Mouse (Mus musculus) G1E (cell line): ENCODE measurements around the gene Rasef.

Source experiments
- CTCF ChIP-seq: IDR thresholded peaks from 2 replicates; pipeline ENCODE4 v1.5.1; 2012; ENCODE audit warnings: low read depth, low read length, inconsistent platforms, mixed read lengths
- GATA1 ChIP-seq: IDR thresholded peaks from 2 replicates; pipeline ENCODE4 v1.6.1; 2012; ENCODE audit warnings: borderline replicate concordance, low read length, inconsistent platforms, mixed read lengths
- GATA2 ChIP-seq: IDR thresholded peaks from 2 replicates; pipeline ENCODE4 v1.6.1; 2012; ENCODE audit warnings: low read depth, low read length, inconsistent platforms, borderline replicate concordance
- POLR2AphosphoS5 ChIP-seq: IDR thresholded peaks from 2 replicates; pipeline ENCODE4 v1.6.1; 2012; ENCODE audit warnings: low read depth, low read length, inconsistent platforms; ENCODE audit not compliant: insufficient replicate concordance
- TAL1 ChIP-seq: conservative IDR thresholded peaks from 2 replicates; pipeline ENCODE4 v1.6.1; 2012; ENCODE audit warnings: low read depth, low read length, inconsistent platforms, mixed read lengths

DNA sequence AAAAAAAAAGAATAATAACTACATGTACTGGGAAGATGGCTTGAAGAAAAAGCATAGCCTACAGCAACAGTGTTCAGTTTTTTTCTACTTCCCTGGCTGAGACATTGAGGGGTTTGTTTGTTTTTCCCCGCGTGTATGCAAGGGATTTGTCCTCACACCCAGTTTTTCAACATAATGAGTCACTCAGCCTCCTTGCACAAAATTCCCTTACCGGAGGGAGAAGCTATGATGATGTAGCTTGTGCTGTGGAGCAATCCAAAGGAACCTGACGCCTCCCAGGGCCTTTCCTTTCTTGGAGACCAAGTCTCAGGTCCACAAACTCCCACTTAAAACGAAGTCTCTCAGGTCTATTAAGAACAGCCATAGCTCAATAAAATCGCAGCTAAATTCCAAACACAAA lies 1.3 kb downstream of the Rasef start:
- TF ChIP-seq GATA1, result no peak
- no peak for TF ChIP-seq CTCF
- TF ChIP-seq TAL1, result no peak
- no peak for TF ChIP-seq POLR2AphosphoS5
- no peak for TF ChIP-seq GATA2
